In genomic region chr17:23550188-23550791, GRCm38 (mm10) we compare ENCODE assay signal across 8 mouse cellular contexts. TPM values are rescaled to one million over a fixed set of nuclear protein-coding genes. Genes with fewer than 3 reads are reported as not detected.
DNase-seq lines count a peak whose midpoint lies in the region; ATAC-seq lines count a peak whose summit lies in the region.

No protein-coding gene starts in this region.

- DNase-seq in NIH3T3 (ENCODE audit: low read depth): peak; percentile 97
- peak; percentile 96 to 97 for DNase-seq in cerebellum, postnatal 14 days
- peak; percentile 90 to 98 for DNase-seq in frontal cortex, postnatal 14 days (ENCODE audit: low spot score in 2 of 2)
- peak; percentile 100 for DNase-seq in layer of hippocampus, postnatal 25 days (ENCODE audit: extremely low spot score in 1 of 2, low spot score in 1 of 2)
- DNase-seq in lung, postnatal 14 days: peak; percentile 95
- peak; percentile 87 for DNase-seq in ovary, postnatal 36 days (ENCODE audit: low spot score)
- DNase-seq in thymus, postnatal 14 days: peak; percentile 89

- peak overlapping the region; percentile 54 for H3K4me3 ChIP-seq in hindbrain, embryonic 13.5 days

- under 1% methylated on average over 22 of the region's 22 CpGs for WGBS in hindbrain, embryonic 13.5 days

- H3K27ac ChIP-seq in hindbrain, embryonic 13.5 days: peak overlapping the region; percentile 52

- no peaks in the 10 kb centered on the region for H3K9me3 ChIP-seq in hindbrain, embryonic 13.5 days

- H3K4me1 ChIP-seq in hindbrain, embryonic 13.5 days (replicated peaks): peaks cover 21% of the 10 kb centered on the region

- H3K36me3 ChIP-seq in hindbrain, embryonic 13.5 days: peaks cover 7% of the 10 kb centered on the region

- peak overlapping the region; percentile 74 for H3K9ac ChIP-seq in hindbrain, embryonic 13.5 days

- ATAC-seq in hindbrain, embryonic 13.5 days (ENCODE audit: low FRiP score): peak; percentile 67

- H3K27me3 ChIP-seq in hindbrain, embryonic 13.5 days: no peaks in the 10 kb centered on the region

- peak overlapping the region; percentile 69 for H3K4me2 ChIP-seq in hindbrain, embryonic 13.5 days

RNA-seq across cellular contexts. Expression of gene Zfp213, which starts 13.7 kb away (rescaled TPM):
- polyA plus RNA-seq in hindbrain, embryonic 13.5 days (2015; fragmentation: Nextera tagmentation; extraction: Ambion mirVana): 17.7 and 18.2 TPM in 2 replicates
- 1 to 10 TPM; 5.5 to 7.6 TPM for total RNA-seq in layer of hippocampus, postnatal 25 days (2021)

RNA-seq across cellular contexts. Expression of gene Zfp13, which starts 49.0 kb away (rescaled TPM):
- polyA plus RNA-seq in hindbrain, embryonic 13.5 days (2015; fragmentation: Nextera tagmentation; extraction: Ambion mirVana): 28.2 and 28.3 TPM in 2 replicates
- total RNA-seq in layer of hippocampus, postnatal 25 days (2021): 10 to 100 TPM; 30.2 to 35.1 TPM

RNA-seq across cellular contexts. Expression of gene Zscan10, which starts 50.4 kb away (rescaled TPM):
- polyA plus RNA-seq in hindbrain, embryonic 13.5 days (2015; fragmentation: Nextera tagmentation; extraction: Ambion mirVana): 0.13 and 0.22 TPM in 2 replicates
- total RNA-seq in layer of hippocampus, postnatal 25 days (2021): not detected

Comparison
In these comparisons a context has a peak if more than half of its experiments do, and no peak if none do; other contexts are left out.
1. Peak in every context shown above with its lines: DNase-seq, ATAC-seq, H3K4me3 ChIP-seq and H3K27ac ChIP-seq.